Mouse (Mus musculus): ENCODE results near the gene Herc2.
A peak's percentile ranks its signal among the peaks of the same experiment; 100 is the strongest.

The Herc2 gene

DNA sequence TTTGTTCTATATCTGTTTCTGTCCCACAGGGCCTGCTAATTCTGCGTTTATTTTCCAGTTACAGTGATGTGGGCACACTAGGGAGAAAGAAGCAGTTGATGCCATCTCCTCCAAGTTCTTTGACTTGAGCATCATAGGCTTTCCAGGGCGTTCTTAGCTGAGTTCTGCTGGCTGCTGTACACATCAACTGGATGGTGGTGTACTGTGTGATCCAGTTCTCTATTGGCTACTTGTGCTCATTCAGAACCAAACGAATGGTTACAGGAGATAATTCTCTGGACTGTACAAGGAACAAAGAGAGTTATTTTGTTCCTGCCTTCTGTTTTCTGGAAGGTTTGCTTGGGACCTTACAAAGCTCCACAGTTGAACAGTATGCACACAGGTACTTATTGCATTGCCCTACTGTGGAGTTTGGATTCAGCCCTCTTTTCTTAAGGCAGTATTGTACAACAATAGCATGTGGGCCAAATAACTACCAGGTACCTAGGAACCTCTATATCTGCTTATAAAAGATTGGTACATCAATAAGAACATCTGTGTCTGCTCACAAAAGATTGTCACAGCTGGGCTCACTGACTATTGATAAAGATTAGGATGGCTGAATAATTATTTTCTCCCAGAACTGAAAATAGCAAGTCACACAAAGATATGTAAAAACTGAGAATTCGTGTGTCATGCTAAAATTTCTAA, 6.3 kb upstream of the Herc2 start:
- Histone ChIP-seq H3K27me3 (ENCODE audit: control insufficient read depth, insufficient read depth, low read length, poor library complexity, severe bottlenecking) (no peaks in the 10 kb centered on the region), H3K36me3 (ENCODE audit: control insufficient read depth, insufficient read depth, low read length, poor library complexity, severe bottlenecking) (no peaks in the 10 kb centered on the region)
- DNase-seq (ENCODE audit: low read depth, low spot score), result no peak

DNA sequence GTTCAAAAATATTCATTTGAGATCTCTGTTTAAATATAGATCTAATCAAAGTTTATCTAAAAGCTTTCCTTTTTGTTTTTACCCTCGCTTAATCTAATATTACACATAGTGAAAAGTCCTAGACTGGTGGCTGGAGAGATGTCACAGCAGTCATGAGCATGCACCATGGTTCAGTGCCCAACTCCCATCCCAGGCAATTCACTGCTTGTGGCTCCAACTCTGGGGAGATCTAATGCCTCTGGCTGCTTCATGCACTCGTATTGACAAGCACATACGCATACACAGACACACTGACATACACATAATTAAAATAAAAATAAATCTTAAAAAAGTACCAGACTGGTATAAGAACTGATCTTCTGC, 5.7 kb upstream of the Herc2 start:
- no peaks in the 10 kb centered on the region for H3K27me3 ChIP-seq (ENCODE audit: control insufficient read depth, insufficient read depth, low read length, poor library complexity, severe bottlenecking)

DNA sequence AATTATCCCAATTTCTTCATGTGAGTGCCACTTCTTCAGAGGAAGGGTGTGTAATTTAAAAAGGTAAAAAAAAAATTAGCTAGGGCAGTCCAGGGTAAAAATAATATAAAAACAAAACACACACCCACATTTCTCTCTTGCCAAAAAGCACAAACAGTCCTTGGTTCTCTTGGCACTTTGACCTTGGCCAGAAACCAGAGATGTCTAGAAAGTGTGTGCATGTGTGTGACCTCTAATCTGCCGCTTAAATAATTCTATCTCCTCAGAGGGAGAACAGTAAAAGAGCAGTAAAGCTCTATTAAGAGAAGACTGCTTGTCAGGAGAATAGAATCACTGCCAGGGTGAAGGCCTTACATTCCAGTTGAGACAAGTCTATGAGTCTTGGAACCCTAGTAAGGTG, 2.8 kb upstream of the Herc2 start:
- no peak for DNase-seq (ENCODE audit: low read depth, low spot score)
- no peaks in the 10 kb centered on the region for H3K36me3 ChIP-seq (ENCODE audit: control insufficient read depth, insufficient read depth, low read length, poor library complexity, severe bottlenecking)
- no peaks in the 10 kb centered on the region for H3K27me3 ChIP-seq (ENCODE audit: control insufficient read depth, insufficient read depth, low read length, poor library complexity, severe bottlenecking)

More for the DNA sequence above, 5.7 kb upstream of the Herc2 start:
- DNase-seq (ENCODE audit: low read depth, low spot score), result no peak
- no peaks in the 10 kb centered on the region for H3K36me3 ChIP-seq (ENCODE audit: control insufficient read depth, insufficient read depth, low read length, poor library complexity, severe bottlenecking)

DNA sequence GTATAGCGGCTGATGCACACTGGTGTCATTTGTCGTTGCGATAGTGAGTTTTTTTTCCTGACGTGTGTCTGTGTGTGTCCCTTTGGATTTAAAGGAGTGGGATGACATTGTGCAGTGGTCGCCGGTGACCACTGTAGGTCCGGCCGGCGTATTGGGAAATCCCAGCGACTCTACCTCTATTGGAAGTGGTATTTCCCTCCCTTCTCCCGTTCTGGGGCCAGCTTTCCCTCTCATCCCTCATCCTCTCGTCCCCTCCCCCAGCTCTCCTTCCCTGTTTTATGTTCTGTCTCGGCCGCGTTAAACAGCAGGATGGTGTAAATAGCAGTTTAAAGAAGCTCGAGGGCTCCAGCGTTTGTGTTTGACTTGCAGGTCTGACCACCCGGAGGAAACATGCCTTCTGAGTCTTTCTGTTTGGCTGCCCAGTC, 503 bp downstream of the Herc2 start:
- no peaks in the 10 kb centered on the region for H3K27me3 ChIP-seq (ENCODE audit: control insufficient read depth, insufficient read depth, low read length, poor library complexity, severe bottlenecking)
- H3K36me3 ChIP-seq (ENCODE audit: control insufficient read depth, insufficient read depth, low read length, poor library complexity, severe bottlenecking), result no peaks in the 10 kb centered on the region
- DNase-seq (ENCODE audit: low read depth, low spot score), result peak; percentile 10

DNA sequence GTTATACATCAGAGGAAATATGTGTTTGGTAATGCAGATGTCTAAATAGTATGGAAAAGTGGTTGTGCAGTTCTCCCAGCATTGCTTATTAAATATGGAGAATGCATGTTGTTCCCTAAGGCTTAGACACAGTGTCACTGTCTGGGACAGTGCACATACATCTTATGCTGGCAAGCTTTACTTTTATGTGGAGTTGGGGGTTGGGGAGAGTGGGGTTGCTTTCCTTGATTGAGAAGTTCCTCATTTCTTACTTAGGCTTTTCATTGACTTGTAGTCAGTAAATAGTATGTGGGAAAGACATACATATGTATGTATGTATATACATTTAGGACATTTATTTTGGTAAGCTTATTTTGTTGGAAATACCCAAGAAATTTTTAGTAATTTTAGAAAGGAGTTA, 3.0 kb downstream of the Herc2 start:
- H3K36me3 ChIP-seq (ENCODE audit: control insufficient read depth, insufficient read depth, low read length, poor library complexity, severe bottlenecking), result peaks cover 3% of the 10 kb centered on the region; the same call in 1 of the 2 replicates
- no peaks in the 10 kb centered on the region for H3K27me3 ChIP-seq (ENCODE audit: control insufficient read depth, insufficient read depth, low read length, poor library complexity, severe bottlenecking)
- no peak for DNase-seq (ENCODE audit: low read depth, low spot score)

DNA sequence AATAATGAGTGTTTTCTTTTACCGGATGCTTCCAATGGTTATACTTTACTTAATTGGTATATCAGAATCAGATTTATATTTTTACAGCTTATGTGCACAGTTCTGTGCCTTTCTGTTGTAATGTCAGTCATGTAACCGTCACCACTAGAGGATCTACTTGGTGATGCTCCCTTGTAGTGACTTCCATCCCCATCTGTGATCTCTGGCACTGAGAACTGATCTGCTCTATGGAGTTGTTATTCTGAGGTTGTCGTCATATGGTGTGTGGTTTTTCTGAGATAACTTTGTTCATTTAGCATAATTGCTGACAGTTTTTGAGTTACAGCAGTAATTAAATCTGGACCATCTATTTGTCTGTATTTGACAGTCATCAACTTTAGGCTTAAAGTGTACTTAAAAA, 5.3 kb downstream of the Herc2 start:
- Histone ChIP-seq H3K27me3 (ENCODE audit: control insufficient read depth, insufficient read depth, low read length, poor library complexity, severe bottlenecking) (no peaks in the 10 kb centered on the region), H3K36me3 (ENCODE audit: control insufficient read depth, insufficient read depth, low read length, poor library complexity, severe bottlenecking) (peaks cover 5% of the 10 kb centered on the region; the same call in 1 of the 2 replicates)
- no peak for DNase-seq (ENCODE audit: low read depth, low spot score)

DNA sequence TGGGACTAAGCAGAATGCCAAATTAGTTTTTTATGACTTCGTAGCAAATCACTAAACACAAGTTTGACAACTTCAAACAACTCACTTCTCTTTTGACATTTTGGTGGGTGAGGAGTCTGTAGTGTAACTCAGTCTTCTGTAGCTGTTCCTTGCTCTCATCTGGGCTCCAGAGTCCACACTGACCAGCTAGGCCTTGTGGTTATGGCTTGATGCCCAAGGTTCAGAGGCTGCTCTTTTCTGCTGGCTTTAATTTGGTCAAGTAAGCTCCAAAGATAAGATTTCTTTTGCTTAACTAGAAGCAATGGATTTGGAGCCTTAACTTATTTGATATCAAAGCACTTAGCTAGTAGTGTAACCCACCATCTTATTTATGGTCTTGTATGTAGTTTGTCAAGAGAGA, 14.9 kb downstream of the Herc2 start:
- Histone ChIP-seq H3K27me3 (ENCODE audit: control insufficient read depth, insufficient read depth, low read length, poor library complexity, severe bottlenecking) (no peaks in the 10 kb centered on the region), H3K36me3 (ENCODE audit: control insufficient read depth, insufficient read depth, low read length, poor library complexity, severe bottlenecking) (no peaks in the 10 kb centered on the region)
- no peak for DNase-seq (ENCODE audit: low read depth, low spot score)

DNA sequence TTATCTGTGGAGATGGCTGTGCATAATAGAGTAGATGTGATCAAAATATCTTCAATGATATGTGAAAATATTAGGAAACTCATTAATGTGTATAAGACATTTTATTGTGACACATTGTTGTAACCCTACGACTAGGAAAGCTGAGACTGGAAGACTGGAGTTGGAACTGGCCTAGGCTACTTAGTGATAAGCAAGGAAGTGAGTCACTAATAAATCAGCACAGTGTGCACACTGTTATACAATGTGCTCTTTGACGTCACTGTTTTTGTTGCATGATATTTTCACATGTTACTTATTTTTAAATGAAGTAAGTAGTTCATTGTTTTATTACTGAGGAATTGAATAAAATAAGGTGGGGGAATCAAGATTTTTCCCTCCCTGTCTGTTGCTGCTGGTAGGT, 16.1 kb downstream of the Herc2 start:
- Histone ChIP-seq H3K36me3 (ENCODE audit: control insufficient read depth, insufficient read depth, low read length, poor library complexity, severe bottlenecking) (no peaks in the 10 kb centered on the region), H3K27me3 (ENCODE audit: control insufficient read depth, insufficient read depth, low read length, poor library complexity, severe bottlenecking) (no peaks in the 10 kb centered on the region)
- DNase-seq (ENCODE audit: low read depth, low spot score), result no peak

DNA sequence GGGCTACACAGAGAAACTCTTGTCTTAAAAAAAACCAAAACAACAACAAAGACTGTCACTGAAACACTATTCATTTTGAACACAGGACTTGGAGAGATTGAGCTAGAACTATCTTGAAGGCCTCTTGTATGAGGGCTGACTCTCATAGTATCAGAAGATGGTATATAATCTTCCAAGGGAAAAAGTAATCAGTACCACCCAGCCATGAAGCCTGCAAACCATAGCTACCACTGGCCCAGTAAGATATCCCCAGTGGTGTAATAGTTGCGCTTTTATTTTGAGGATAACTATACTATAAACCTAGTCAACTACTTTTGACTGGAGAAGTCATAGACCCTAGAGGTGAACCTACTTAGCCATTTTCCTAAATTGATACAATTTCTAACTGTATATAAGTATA, 16.6 kb downstream of the Herc2 start:
- DNase-seq (ENCODE audit: low read depth, low spot score), result no peak
- Histone ChIP-seq H3K27me3 (ENCODE audit: control insufficient read depth, insufficient read depth, low read length, poor library complexity, severe bottlenecking) (no peaks in the 10 kb centered on the region), H3K36me3 (ENCODE audit: control insufficient read depth, insufficient read depth, low read length, poor library complexity, severe bottlenecking) (no peaks in the 10 kb centered on the region)

DNA sequence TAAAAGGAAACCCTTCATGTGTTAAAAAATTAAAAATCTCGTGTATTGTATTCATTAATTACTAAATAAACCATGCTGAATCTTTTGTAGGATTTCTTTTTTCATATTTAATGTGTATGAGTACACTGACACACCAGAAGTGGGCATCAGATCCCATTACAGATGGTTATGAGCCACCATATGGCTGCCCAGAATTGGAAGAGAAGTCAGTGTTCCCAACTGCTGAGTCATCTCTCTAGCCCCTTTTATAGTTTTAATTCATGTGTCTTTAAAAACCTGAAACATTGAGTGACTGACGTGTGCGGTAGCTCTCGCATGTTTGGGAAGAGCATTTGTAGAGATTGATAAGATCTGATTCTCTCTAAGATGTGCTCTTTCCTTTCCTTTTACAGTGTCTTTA, 21.7 kb downstream of the Herc2 start:
- H3K27me3 ChIP-seq (ENCODE audit: control insufficient read depth, insufficient read depth, low read length, poor library complexity, severe bottlenecking), result no peaks in the 10 kb centered on the region
- no peak for DNase-seq (ENCODE audit: low read depth, low spot score)
- no peaks in the 10 kb centered on the region; the same call in 1 of the 2 replicates for H3K36me3 ChIP-seq (ENCODE audit: control insufficient read depth, insufficient read depth, low read length, poor library complexity, severe bottlenecking)

DNA sequence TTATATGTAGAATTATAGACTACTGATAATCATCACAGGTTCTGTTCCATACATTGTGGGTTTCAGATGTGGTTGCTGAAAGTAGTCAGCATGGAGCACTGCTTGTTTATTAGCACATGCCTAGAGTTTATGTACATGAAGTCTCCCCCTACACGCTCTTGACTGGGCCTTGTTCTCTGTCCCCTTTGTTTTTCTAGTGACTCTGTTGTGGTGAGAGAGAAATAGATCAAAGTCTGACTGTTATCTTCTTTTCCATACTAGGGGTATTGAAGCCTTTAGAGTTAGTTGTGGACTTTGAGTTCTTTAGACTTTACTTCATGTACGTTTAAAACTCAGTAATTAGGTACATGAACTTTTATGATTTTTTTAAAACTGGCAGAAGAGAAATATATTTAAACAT, 33.0 kb downstream of the Herc2 start:
- no peak for DNase-seq (ENCODE audit: low read depth, low spot score)
- Histone ChIP-seq H3K36me3 (ENCODE audit: control insufficient read depth, insufficient read depth, low read length, poor library complexity, severe bottlenecking) (peaks cover 6% of the 10 kb centered on the region), H3K27me3 (ENCODE audit: control insufficient read depth, insufficient read depth, low read length, poor library complexity, severe bottlenecking) (no peaks in the 10 kb centered on the region)

DNA sequence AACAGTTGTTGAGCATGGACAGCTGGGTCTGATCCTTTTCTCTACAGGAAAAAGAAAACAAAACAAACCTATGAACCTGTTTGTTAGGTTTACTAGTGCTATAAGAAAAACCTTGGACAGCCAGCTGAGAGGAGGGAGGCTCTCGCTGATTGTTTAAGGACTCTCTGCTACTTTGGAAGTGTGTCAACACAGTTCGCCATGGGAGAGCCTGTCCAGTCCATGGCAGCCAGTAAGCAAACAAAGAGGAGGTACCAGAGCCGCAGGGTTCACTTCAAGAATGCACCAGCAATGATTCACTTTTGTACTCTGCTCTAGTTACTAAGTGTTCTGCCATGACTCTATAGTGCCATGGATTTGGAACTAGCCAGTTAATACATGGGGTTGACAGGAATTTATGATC, 39.1 kb downstream of the Herc2 start:
- no peak for DNase-seq (ENCODE audit: low read depth, low spot score)
- Histone ChIP-seq H3K36me3 (ENCODE audit: control insufficient read depth, insufficient read depth, low read length, poor library complexity, severe bottlenecking) (peaks cover 13% of the 10 kb centered on the region), H3K27me3 (ENCODE audit: control insufficient read depth, insufficient read depth, low read length, poor library complexity, severe bottlenecking) (no peaks in the 10 kb centered on the region)

DNA sequence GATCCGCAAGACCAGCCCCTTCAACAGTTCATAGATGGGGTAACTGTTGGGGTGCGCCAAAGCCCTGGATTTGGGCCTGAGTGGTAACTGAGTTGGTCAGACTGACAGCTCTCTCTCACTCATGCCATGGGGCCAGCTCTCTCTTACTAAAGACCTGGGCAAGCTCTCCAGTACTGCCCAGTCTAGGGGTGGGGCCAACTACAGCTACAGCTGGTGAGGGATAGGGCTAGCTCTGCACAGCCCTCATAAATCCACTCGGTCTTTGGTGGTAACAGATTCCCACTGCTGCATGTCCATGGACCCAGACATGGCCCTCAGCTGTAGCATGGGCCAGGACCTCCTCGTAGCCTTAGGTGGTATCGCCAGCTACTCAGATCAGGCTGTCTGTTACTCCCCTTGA, 41.4 kb downstream of the Herc2 start:
- H3K36me3 ChIP-seq (ENCODE audit: control insufficient read depth, insufficient read depth, low read length, poor library complexity, severe bottlenecking), result peaks cover 17% of the 10 kb centered on the region
- no peak for DNase-seq (ENCODE audit: low read depth, low spot score)
- no peaks in the 10 kb centered on the region for H3K27me3 ChIP-seq (ENCODE audit: control insufficient read depth, insufficient read depth, low read length, poor library complexity, severe bottlenecking)

DNA sequence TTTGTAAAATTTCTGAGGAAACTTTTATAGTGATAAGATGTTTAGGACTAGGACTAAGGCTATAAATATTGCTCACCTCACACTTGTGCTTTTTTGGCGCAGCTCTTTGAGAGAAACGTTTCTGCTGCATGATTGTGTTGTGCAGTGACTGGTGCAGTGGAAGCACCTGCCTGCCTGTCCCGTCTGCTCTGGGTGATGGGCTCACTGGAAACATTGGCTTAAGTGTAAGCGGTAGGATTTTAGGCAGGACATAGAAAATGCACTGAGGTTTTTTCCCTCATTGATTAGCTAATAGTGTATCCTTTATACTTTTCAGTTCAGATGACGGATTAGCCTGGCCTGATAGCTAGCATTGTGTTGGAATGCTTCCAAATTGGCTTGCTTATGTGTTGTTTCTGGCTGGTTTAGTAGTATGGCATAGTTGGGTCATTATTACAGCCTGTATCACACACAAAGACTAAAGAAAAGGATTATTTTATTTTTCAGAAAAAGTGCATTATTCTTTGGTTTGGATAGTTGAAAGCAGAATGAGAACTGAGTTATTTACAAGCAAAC, 52.4 kb downstream of the Herc2 start:
- Histone ChIP-seq H3K27me3 (ENCODE audit: control insufficient read depth, insufficient read depth, low read length, poor library complexity, severe bottlenecking) (no peaks in the 10 kb centered on the region), H3K36me3 (ENCODE audit: control insufficient read depth, insufficient read depth, low read length, poor library complexity, severe bottlenecking) (peaks cover 13% of the 10 kb centered on the region)
- no peak for DNase-seq (ENCODE audit: low read depth, low spot score)

DNA sequence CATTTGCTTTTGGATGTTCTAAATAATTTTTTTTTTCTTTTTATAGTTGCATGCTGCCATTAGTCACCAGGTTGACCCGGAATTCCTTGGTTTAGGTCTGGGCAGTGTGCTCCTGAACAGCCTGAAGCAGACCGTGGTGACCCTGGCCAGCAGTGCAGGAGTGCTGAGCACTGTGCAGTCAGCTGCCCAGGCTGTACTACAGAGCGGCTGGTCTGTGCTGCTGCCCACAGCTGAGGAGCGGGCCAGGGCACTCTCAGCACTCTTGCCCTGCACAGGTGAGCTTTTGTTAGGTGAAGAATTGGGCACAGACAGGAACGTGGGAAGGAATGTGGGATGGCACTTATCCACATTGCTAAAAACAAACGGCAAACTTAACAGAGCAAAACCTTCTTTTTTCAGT, 63.0 kb downstream of the Herc2 start:
- peaks cover 12% of the 10 kb centered on the region for H3K36me3 ChIP-seq (ENCODE audit: control insufficient read depth, insufficient read depth, low read length, poor library complexity, severe bottlenecking)
- no peaks in the 10 kb centered on the region for H3K27me3 ChIP-seq (ENCODE audit: control insufficient read depth, insufficient read depth, low read length, poor library complexity, severe bottlenecking)
- no peak for DNase-seq (ENCODE audit: low read depth, low spot score)

DNA sequence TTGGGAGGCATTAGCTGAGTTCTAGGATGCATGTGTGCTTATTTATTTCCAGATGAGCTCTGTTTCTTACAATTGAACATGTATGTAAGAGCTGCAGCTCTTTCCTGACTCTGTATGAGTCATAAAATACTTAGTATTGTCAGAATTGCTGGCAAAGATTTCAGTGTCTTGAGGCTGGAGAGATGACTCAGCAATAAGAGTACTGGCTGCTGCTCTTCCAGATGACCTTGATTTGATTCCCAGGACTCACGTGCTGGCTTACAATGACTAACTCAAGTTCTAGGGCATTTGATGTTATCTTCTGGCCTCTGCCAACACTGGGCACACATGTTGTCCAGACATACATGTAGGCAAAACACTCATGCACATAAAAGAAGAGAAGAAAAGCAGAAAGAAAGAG, 64.2 kb downstream of the Herc2 start:
- DNase-seq (ENCODE audit: low read depth, low spot score), result no peak
- peaks cover 7% of the 10 kb centered on the region for H3K36me3 ChIP-seq (ENCODE audit: control insufficient read depth, insufficient read depth, low read length, poor library complexity, severe bottlenecking)
- H3K27me3 ChIP-seq (ENCODE audit: control insufficient read depth, insufficient read depth, low read length, poor library complexity, severe bottlenecking), result no peaks in the 10 kb centered on the region
